Mouse (Mus musculus): ENCODE results near the gene 2310079G19Rik. TPM values are rescaled to one million over a fixed set of nuclear protein-coding genes. Genes with fewer than 3 reads are reported as not detected.

Gene 2310079G19Rik
- total RNA-seq, 2 experiments from 2014 or later: not detected

Other genes with a start within 250 kb of the 2310079G19Rik start
- gene Cldn17, start 120.7 kb downstream of the 2310079G19Rik start, total RNA-seq (2021): not detected
- 10 to 100 TPM in 1 of 2 experiments, under 1 TPM in 1; 0.25 to 12.7 TPM for gene Cldn8, start 64.5 kb downstream of the 2310079G19Rik start, total RNA-seq (2021)
- not detected for gene Krtap24-1, start 15.4 kb downstream of the 2310079G19Rik start, total RNA-seq (2021)
- not detected for gene Krtap26-1, start 20.1 kb upstream of the 2310079G19Rik start, total RNA-seq (2021)
- gene Krtap27-1, start 44.0 kb upstream of the 2310079G19Rik start, total RNA-seq (2021): not detected
- gene 2310061N02Rik, start 80.3 kb upstream of the 2310079G19Rik start, total RNA-seq (2021): not detected
- not detected for gene Krtap13-1, start 101.2 kb upstream of the 2310079G19Rik start, total RNA-seq (2021)
- gene Krtap13, start 124.0 kb upstream of the 2310079G19Rik start, total RNA-seq (2021): not detected
- not detected for gene 2310034C09Rik, start 131.2 kb upstream of the 2310079G19Rik start, total RNA-seq (2021)
- gene 2310057N15Rik, start 146.5 kb upstream of the 2310079G19Rik start, total RNA-seq (2021): not detected
- gene Gm5965, start 150.2 kb upstream of the 2310079G19Rik start, total RNA-seq (2021): not detected
- gene Gm20741, start 184.6 kb upstream of the 2310079G19Rik start, total RNA-seq (2021): not detected
- gene Krtap15, start 192.5 kb upstream of the 2310079G19Rik start, total RNA-seq (2021): not detected
- gene Krtap14, start 198.5 kb upstream of the 2310079G19Rik start, total RNA-seq (2021): not detected
- gene Krtap19-1, start 241.7 kb upstream of the 2310079G19Rik start, total RNA-seq (2021): not detected
- gene Krtap19-2, start 246.6 kb upstream of the 2310079G19Rik start, total RNA-seq (2021): not detected